Mouse (Mus musculus) embryo, embryonic 9.5 days (tissue): ENCODE results near the gene Cd5l.

Experiments
- DNase-seq: peaks from one replicate; pipeline ENCODE4 v3.0.0-alpha.2; 2017; ENCODE audit errors: extremely low spot score

Cd5l gene

DNA sequence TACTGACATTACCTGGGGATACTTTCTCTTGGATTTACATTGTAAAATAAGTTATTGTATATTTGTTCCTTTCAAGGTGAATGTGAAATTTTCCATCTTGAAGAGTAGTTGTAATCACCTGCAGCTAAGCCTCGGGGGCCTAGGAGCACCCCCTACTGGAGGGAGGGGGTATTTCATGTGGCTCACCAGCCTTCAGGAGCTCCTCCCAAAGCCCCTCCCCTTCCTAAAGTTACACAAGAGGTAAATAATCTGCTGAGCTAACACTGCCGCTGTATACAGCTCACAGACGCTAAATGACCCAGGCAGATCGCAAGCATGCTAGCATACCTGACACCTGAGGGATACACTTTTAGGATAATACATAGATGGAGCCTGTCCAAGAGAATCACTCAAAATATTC is 50.5 kb downstream of the Cd5l start:
- peak; percentile 27 for DNase-seq

DNA sequence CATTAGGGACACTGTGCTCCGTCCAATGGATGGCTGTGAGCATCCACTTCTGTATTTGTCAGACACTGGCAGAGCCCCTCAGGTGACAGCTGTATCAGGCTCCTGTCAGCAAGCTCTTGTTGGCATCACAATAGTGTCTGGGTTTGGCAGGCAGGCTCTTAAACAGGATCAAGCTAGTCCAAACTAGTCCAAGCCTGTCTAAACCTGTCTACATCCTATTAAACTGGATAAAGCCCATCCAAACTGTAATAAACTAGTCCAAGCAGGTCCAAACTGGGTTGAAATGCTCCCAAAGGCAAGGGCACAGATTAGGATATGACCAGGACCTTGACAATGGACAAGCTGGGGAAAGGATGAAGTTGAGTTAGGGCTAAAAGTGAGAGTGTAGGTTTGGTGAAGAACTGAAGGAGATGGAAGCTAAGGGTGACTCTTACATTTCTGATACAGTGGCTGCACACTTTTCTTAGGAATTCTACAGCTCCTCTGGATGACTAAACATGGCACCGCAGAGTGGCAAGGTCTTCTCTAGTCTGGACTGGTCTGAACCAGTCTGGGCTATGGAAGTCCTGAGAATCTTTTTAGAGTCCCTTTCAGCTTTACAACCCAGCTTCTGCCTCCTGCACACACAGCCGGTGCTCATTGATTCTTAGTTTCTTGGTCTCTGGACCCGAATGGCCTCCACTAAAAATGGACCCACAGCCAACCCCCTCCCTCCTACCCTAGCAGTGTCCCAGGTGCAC is 51.7 kb downstream of the Cd5l start:
- DNase-seq, result no peak

DNA sequence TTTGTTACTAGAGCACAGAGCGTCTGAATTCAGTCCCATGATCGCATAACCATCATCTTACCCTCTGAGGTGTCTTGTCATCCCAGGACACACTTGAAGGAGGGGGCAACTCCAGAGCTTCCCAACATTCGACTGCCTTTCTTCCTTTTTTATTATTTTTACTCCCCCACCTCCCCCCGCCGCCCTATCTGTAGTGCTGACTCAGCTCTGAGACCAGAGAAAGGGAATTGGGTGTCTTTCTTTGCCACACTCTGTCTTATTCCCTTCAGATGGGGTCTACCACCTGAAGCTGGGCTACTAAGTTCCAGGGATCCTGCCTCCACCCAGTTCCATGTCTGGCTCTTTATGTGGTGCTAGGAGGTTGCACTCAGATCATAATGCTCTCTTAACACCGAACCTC is 52.9 kb downstream of the Cd5l start:
- no peak for DNase-seq

DNA sequence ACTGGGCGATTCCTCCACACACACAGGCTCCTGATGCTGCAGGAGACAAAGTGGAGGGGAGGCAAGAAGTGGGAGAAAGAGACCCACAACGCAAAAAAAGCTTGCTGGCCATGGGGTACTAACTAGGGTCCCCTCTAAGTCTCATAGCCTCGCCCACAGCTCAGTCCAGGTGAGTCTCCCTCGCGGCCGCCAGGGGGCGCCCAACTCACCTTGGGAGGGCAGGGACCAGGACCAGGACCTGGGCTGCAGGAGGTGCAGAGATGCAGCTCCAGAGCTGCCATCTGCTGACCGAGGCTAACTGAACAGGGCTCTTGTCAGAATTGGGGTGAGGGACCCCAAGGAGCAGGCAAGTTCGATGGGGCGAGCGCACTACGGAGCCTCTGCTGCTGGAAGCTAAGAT is 53.5 kb downstream of the Cd5l start:
- peak; percentile 49 for DNase-seq

DNA sequence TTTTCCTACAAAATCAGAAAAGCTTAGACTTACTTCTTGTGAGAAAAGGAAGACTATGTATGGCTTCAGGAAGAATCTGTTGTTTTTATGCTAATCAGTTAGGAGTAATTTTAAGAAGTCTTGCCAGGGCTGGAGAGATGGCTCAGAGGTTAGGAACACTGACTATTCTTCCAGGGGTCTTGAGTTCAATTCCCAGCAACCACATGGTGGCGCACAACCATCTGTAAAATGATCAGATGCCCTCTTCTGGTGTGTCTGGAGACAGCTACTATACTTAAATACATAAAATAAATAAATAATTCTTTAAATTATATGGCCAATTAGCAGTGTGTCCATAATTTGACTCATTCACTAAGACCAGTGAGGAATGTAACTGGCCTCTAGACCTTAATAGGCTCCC is 63.0 kb downstream of the Cd5l start:
- no peak for DNase-seq
